In the genomic region with DNA sequence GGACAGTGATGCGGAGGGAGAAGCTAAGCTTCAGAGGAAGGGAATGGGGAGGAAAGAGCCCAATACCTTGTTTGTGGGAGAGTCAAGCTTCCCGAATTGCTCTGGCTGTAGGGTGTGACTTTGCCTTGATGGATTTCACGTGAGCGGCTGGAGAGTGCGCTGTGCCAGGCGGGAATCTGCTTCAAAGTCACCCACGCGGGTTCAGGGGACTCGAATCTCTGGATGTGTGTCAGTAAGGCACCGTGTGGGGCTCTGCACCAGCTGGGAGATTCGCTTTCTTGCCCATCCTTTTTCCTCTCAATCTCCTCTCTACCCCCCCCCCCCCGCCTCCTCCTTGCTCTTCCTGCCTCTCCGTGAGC, we compare ENCODE assay signal across 8 mouse cellular contexts. TPM values are rescaled to one million over a fixed set of nuclear protein-coding genes. Genes with fewer than 3 reads are reported as not detected.
DNase-seq lines count a peak whose midpoint lies in the region; ATAC-seq and TF ChIP-seq lines count a peak whose summit lies in the region.

No protein-coding gene starts in this region.

- H3K9ac ChIP-seq in heart, adult 2 months (ENCODE audit: low read depth, low read length): peak overlapping the region; percentile 19; the same call in 1 of the 2 replicates
- H3K9ac ChIP-seq in liver, embryonic 13.5 days: no peak overlapping the region

- 0 out of 2 replicates have a peak, but pooled peaks have one; percentile 4 for ATAC-seq in liver, embryonic 13.5 days (ENCODE audit: low read depth)

- no peaks in the 10 kb centered on the region for H3K4me1 ChIP-seq in heart, adult 2 months (ENCODE audit: control insufficient read depth, insufficient read depth, low read length)
- H3K4me1 ChIP-seq in thymus, adult 2 months (replicated peaks; ENCODE audit: control insufficient read depth, insufficient read depth, low read length): peaks cover 21% of the 10 kb centered on the region
- peaks cover 10% of the 10 kb centered on the region for H3K4me1 ChIP-seq in liver, embryonic 13.5 days (replicated peaks)

- no peak for TF ChIP-seq POLR2A in heart, adult 2 months (IDR thresholded peaks at IDR 0.05; ENCODE audit: insufficient read depth, low read depth, low read length)
- TF ChIP-seq POLR2A in thymus, adult 2 months (IDR thresholded peaks at IDR 0.05; ENCODE audit: control insufficient read depth, extremely low read depth, insufficient read depth, low read length, poor library complexity): no peak

- H3K4me3 ChIP-seq in heart, adult 2 months: peak overlapping the region; percentile 35
- H3K4me3 ChIP-seq in thymus, adult 2 months (ENCODE audit: control insufficient read depth, insufficient read depth, low read length): peak overlapping the region; percentile 27
- H3K4me3 ChIP-seq in liver, embryonic 13.5 days (replicated peaks): peak overlapping the region; percentile 18

- 16% methylated on average over 12 of the region's 13 CpGs for WGBS in heart, adult 2 months
- 14% methylated on average over 13 of the region's 13 CpGs for WGBS in thymus, adult 2 months
- 9% methylated on average over 12 of the region's 13 CpGs for WGBS in liver, embryonic 13.5 days (ENCODE audit: insufficient replicate concordance)

- TF ChIP-seq EP300 in heart, adult 2 months (IDR thresholded peaks at IDR 0.05; ENCODE audit: insufficient read depth, low read depth, low read length): no peak

- intact Hi-C loops in heart, adult 2 months (cut with DNase I): loop anchor here (1.0 to 5.0 kb wide), 4 partner anchors 159 to 498 kb away; no protein-coding TSS in a partner anchor
- intact Hi-C loops in left cerebral cortex, postnatal 10 days (cut with DNase I): loop anchor here (2.0 to 5.0 kb wide), 4 partner anchors 43 to 498 kb away; no protein-coding TSS in a partner anchor

- no peaks in the 10 kb centered on the region for H3K9me3 ChIP-seq in liver, embryonic 13.5 days (replicated peaks)

- DNase-seq in heart, adult 2 months: no peak
- DNase-seq in heart, adult 8-10 months (ENCODE audit: low spot score): no peak
- no peak for DNase-seq in thymus, adult 2 months
- no peak for DNase-seq in thymus, postnatal 4 days
- DNase-seq in liver, embryonic 13.5 days: no peak
- no peak for DNase-seq in c-Kit-positive CD71-positive TER-119-positive erythroid progenitor cells, embryonic 14.5 days (ENCODE audit: low spot score)
- no peak for DNase-seq in layer of hippocampus, adult 9-10 months (ENCODE audit: low spot score)
- DNase-seq in left cerebral cortex, postnatal 10 days (ENCODE audit: extremely low spot score in 1 of 2, low spot score in 2 of 2): no peak

- no peak overlapping the region; the same call in 1 of the 2 replicates for H3K27ac ChIP-seq in heart, adult 2 months
- H3K27ac ChIP-seq in thymus, adult 2 months (ENCODE audit: control insufficient read depth, insufficient read depth, low read length): no peak overlapping the region
- no peak overlapping the region for H3K27ac ChIP-seq in liver, embryonic 13.5 days

- no peaks in the 10 kb centered on the region for H3K79me2 ChIP-seq in heart, adult 2 months (replicated peaks; ENCODE audit: control insufficient read depth, insufficient read depth, low read length)

- H3K4me2 ChIP-seq in liver, embryonic 13.5 days: peak overlapping the region; percentile 59

- H3K27me3 ChIP-seq in heart, adult 2 months (ENCODE audit: control insufficient read depth, insufficient read depth, low read length): no peaks in the 10 kb centered on the region
- H3K27me3 ChIP-seq in thymus, adult 2 months (ENCODE audit: control insufficient read depth, insufficient read depth, low read length): no peaks in the 10 kb centered on the region
- peaks cover 27% of the 10 kb centered on the region; the same call in 1 of the 2 replicates for H3K27me3 ChIP-seq in liver, embryonic 13.5 days

- no peak for TF ChIP-seq CTCF in heart, adult 2 months (IDR thresholded peaks at IDR 0.05)
- no peak for TF ChIP-seq CTCF in thymus, adult 2 months (IDR thresholded peaks at IDR 0.05; ENCODE audit: borderline replicate concordance, control insufficient read depth, extremely low read depth, insufficient read depth, low read length, poor library complexity)

- H3K36me3 ChIP-seq in heart, adult 2 months (ENCODE audit: control insufficient read depth, insufficient read depth, low read length): no peaks in the 10 kb centered on the region
- no peaks in the 10 kb centered on the region for H3K36me3 ChIP-seq in thymus, adult 2 months (ENCODE audit: control insufficient read depth, insufficient read depth, low read length)
- no peaks in the 10 kb centered on the region for H3K36me3 ChIP-seq in liver, embryonic 13.5 days

RNA-seq across cellular contexts. Expression of gene Synm, which starts 44.3 kb away (rescaled TPM):
- 1 to 10 TPM; 8.3 TPM for total RNA-seq in heart, adult 2 months (2021)
- polyA plus RNA-seq in heart, adult 2 months (2012; rRNA removed): 2.6 and 4.3 TPM in 2 replicates
- total RNA-seq in heart, adult 8-10 months (2022): 10 to 100 TPM in 1 of 4 experiments, 1 to 10 TPM in 3; 9.0 to 12.2 (median 9.9) TPM
- polyA plus RNA-seq in thymus, adult 2 months (2012; rRNA removed): 7.2 and 8.5 TPM in 2 replicates
- 0.07 and 0.14 TPM in 2 replicates for polyA plus RNA-seq in liver, embryonic 13.5 days (2015; fragmentation: Nextera tagmentation; extraction: Ambion mirVana)
- 10 to 100 TPM; 28.4 to 28.7 TPM for total RNA-seq in left cerebral cortex, postnatal 10 days (2021)
